Mouse (Mus musculus): ENCODE data around the gene Mtx1. TPM values are rescaled to one million over a fixed set of nuclear protein-coding genes. Genes with fewer than 3 reads are reported as not detected.
A peak's percentile ranks its signal among the peaks of the same experiment; 100 is the strongest.

Mtx1 gene
- polyA plus RNA-seq, 2 experiments, result 83.2 to 101 TPM

DNA sequence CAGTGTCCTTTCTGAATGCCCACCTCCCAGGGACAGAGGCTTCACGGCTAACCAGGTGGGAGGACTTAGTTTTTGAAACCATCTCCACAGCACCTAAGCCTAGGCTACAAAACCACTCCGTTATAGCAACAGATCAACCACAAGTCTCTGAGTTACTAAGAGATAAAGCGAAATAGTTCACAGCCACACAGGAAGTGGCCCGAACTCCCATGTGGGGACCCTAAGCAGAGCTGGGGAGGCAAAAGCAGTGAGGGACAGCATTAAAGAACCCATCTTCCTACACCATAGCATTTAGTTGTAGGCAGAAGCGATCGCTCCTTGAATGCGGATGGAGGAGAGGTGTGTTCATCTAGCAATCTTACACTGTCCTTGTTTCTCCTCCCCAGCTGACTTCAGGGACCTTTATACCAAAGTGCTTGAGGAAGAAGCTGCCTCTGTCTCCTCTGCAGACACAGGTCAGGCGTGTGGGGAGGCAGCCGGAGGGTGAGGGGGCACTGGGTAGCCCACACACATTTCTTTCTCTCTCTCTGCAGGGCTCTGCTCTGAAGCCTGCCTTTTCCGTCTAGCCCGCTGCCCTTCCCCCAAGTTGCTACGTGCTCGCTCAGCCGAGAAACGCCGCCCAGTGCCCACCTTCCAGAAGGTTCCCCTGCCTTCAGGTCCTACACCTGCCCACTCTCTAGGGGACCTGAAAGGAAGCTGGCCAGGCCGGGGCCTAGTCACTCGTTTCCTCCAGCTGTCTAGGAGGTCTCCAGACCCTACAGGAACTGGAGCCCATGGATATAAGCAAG lies 39.0 kb downstream of the Mtx1 start:
- H3K9me3 ChIP-seq (ENCODE audit: control insufficient read depth, low read length), result no peaks in the 10 kb centered on the region
- H3K36me3 ChIP-seq (replicated peaks; ENCODE audit: control insufficient read depth, insufficient read depth, low read depth), result no peaks in the 10 kb centered on the region
- ATAC-seq (ENCODE audit: insufficient read depth) (no peak), DNase-seq (ENCODE audit: low read depth in 3 of 3, low spot score in 3 of 3) (no peak)
- H3K4me2 ChIP-seq (ENCODE audit: low read depth), result no peak overlapping the region
- no peak overlapping the region for H3K27ac ChIP-seq
- WGBS (ENCODE audit: insufficient replicate concordance), result 56% methylated on average over 18 of the region's 18 CpGs
- no peak overlapping the region for H3K4me3 ChIP-seq (ENCODE audit: insufficient read depth in 1 of 2, low read depth in 2 of 2, low read length in 2 of 2)
- H3K4me1 ChIP-seq (replicated peaks; ENCODE audit: control insufficient read depth in 2 of 2, insufficient read depth in 2 of 2, low read length in 1 of 2), result 0 out of 4 replicates have a peak, but pooled peaks cover 0 to 2% of the 10 kb centered on the region in 2 experiments
- no peak overlapping the region for H3K9ac ChIP-seq (replicated peaks)
- no peak for TF ChIP-seq EP300 (IDR thresholded peaks at IDR 0.05; ENCODE audit: low read depth)
- TF ChIP-seq CTCF (IDR thresholded peaks at IDR 0.05; ENCODE audit: low read depth), result no peak
- H3K27me3 ChIP-seq (ENCODE audit: control insufficient read depth, insufficient read depth, low read length), result no peaks in the 10 kb centered on the region

- WGBS (ENCODE audit: insufficient replicate concordance), result 48% methylated on average over 23 of the region's 23 CpGs
- DNase-seq (ENCODE audit: low read depth in 3 of 3, low spot score in 3 of 3) (no peak), ATAC-seq (ENCODE audit: insufficient read depth) (no peak)
- H3K36me3 ChIP-seq (replicated peaks; ENCODE audit: control insufficient read depth, insufficient read depth, low read depth), result peaks cover 4% of the 10 kb centered on the region
- no peak overlapping the region for H3K4me3 ChIP-seq (ENCODE audit: insufficient read depth in 1 of 2, low read depth in 2 of 2, low read length in 2 of 2)
- H3K9ac ChIP-seq (replicated peaks), result no peak overlapping the region
- no peak for TF ChIP-seq EP300 (IDR thresholded peaks at IDR 0.05; ENCODE audit: low read depth)
- no peak for TF ChIP-seq CTCF (IDR thresholded peaks at IDR 0.05; ENCODE audit: low read depth)
- no peak overlapping the region for H3K4me2 ChIP-seq (ENCODE audit: low read depth)
- H3K27me3 ChIP-seq (ENCODE audit: control insufficient read depth, insufficient read depth, low read length), result no peaks in the 10 kb centered on the region
- no peak overlapping the region for H3K27ac ChIP-seq
- H3K4me1 ChIP-seq (replicated peaks; ENCODE audit: control insufficient read depth in 2 of 2, insufficient read depth in 2 of 2, low read length in 1 of 2), result peaks cover 6% of the 10 kb centered on the region in 2 experiments; a peak in 2 of 4 replicates
- no peaks in the 10 kb centered on the region for H3K9me3 ChIP-seq (ENCODE audit: control insufficient read depth, low read length)
Observed at GRCm38 (mm10) chr3:89187197-89187596, 39.7 kb downstream of the Mtx1 start.

GRCm38 (mm10) chr3:89183959-89184315 lies 43.0 kb downstream of the Mtx1 start:
- Histone ChIP-seq H3K27ac (no peak overlapping the region), H3K36me3 (replicated peaks; ENCODE audit: control insufficient read depth, insufficient read depth, low read depth) (peaks cover 19% of the 10 kb centered on the region), H3K9ac (replicated peaks) (no peak overlapping the region), H3K27me3 (ENCODE audit: control insufficient read depth, insufficient read depth, low read length) (no peaks in the 10 kb centered on the region), H3K9me3 (ENCODE audit: control insufficient read depth, low read length) (no peaks in the 10 kb centered on the region), H3K4me2 (ENCODE audit: low read depth) (peak overlapping the region; percentile 63), H3K4me1 (replicated peaks; ENCODE audit: control insufficient read depth in 2 of 2, insufficient read depth in 2 of 2, low read length in 1 of 2) (peaks cover 6 to 7% of the 10 kb centered on the region in 2 experiments; a peak in 2 of 4 replicates), H3K4me3 (ENCODE audit: insufficient read depth in 1 of 2, low read depth in 2 of 2, low read length in 2 of 2) (no peak overlapping the region)
- ATAC-seq (ENCODE audit: insufficient read depth) (no peak), DNase-seq (ENCODE audit: low read depth in 3 of 3, low spot score in 3 of 3) (no peak)
- 73% methylated on average over 6 of the region's 6 CpGs for WGBS (ENCODE audit: insufficient replicate concordance)
- TF ChIP-seq CTCF (IDR thresholded peaks at IDR 0.05; ENCODE audit: low read depth), result no peak
- no peak for TF ChIP-seq EP300 (IDR thresholded peaks at IDR 0.05; ENCODE audit: low read depth)

DNA sequence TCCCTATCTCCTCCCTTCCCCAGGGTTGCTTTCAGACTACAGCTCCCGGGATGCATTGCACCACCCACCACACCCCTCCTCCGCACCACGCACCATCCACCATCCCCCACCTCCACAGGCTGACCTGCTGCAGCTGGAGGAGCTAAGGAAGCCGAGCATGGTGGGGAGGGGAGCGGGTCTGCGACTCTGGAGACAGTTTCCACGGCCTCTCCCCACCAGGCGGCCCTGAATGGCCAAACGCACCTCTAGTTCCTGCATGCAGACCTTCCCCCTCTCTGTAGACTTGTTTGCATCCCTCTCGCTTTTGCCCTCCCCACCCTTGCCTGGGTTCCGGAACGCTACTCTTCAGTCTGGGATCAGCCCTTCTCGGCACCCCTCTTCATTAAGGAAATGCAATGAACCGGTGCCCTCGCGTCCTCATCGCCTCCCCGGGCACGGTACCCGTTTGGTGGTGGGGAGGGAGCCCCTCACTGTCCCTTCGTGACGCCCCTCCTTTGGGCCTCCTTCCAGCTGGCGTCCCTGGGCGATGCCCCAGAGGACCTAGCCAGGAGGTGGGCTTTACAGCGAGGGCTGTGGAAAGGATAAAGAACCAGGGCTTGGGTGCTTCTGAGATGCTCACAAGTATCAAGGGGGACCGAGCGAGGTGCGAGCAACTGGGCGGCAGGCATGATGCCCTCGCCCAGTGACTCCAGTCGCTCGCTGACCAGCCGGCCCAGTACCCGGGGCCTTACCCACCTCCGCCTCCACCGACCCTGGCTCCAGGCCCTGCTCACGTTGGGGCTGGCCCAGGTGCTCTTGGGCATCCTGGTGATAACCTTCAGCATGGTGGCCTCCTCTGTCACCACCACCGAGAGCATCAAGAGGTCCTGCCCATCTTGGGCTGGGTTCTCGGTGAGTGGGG lies 43.6 kb downstream of the Mtx1 start, which contains the start of gene Fam189b:
TSS of gene Fam189b (plus strand) at position 86 of the 901 bp plus-strand sequence.
- TF ChIP-seq CTCF (IDR thresholded peaks at IDR 0.05; ENCODE audit: low read depth) (0 out of 2 replicates have a peak, but pooled peaks have one; percentile 9), EP300 (IDR thresholded peaks at IDR 0.05; ENCODE audit: low read depth) (no peak)
- Histone ChIP-seq H3K36me3 (replicated peaks; ENCODE audit: control insufficient read depth, insufficient read depth, low read depth) (peaks cover 19% of the 10 kb centered on the region), H3K27ac (peak within 1 kb of the TSS; percentile 20; the same call in 1 of the 2 replicates), H3K9me3 (ENCODE audit: control insufficient read depth, low read length) (no peaks in the 10 kb centered on the region), H3K9ac (replicated peaks) (peak within 1 kb of the TSS; percentile 3), H3K4me2 (ENCODE audit: low read depth) (peak within 1 kb of the TSS; percentile 63), H3K27me3 (ENCODE audit: control insufficient read depth, insufficient read depth, low read length) (no peaks in the 10 kb centered on the region), H3K4me1 (replicated peaks; ENCODE audit: control insufficient read depth in 2 of 2, insufficient read depth in 2 of 2, low read length in 1 of 2) (peaks cover 10 to 13% of the 10 kb centered on the region in 2 experiments), H3K4me3 (ENCODE audit: insufficient read depth in 1 of 2, low read depth in 2 of 2, low read length in 2 of 2) (peak within 1 kb of the TSS; percentile 44 to 68)
- peak; percentile 88 for ATAC-seq (ENCODE audit: insufficient read depth)
- WGBS (ENCODE audit: insufficient replicate concordance), result 19% methylated on average over 39 of the region's 39 CpGs
- DNase-seq (ENCODE audit: low read depth in 3 of 3, low spot score in 3 of 3), result peak; percentile 49 to 62 (median 53)
